Mouse (Mus musculus) embryonic facial prominence, embryonic 14.5 days (tissue): ENCODE results near the gene Pmp22. TPM values are rescaled to one million over a fixed set of nuclear protein-coding genes. Genes with fewer than 3 reads are reported as not detected.

ENCODE experiments used
- ATAC-seq: fragments of 200-750 bp; cut with Nextera tagmentation; 2 replicates; pipeline ENCODE4 v1.8.0; 2017; ENCODE audit warnings: low read depth, moderate number of reproducible peaks, moderate TSS enrichment
- DNase-seq: peaks from one replicate; pipeline ENCODE4 v3.0.0-alpha.2; 2015; ENCODE audit warnings: low spot score
- H3K27ac ChIP-seq: fragments of 300-500 bp; sonication (generic); replicated peaks from 2 replicates; pipeline ENCODE4 v1.5.1; 2014; ENCODE audit warnings: low read depth, mild to moderate bottlenecking, low read length, moderate library complexity
- H3K27me3 ChIP-seq: fragments of 300-500 bp; sonication (generic); replicated peaks from 2 replicates; pipeline ENCODE4 v1.6.1; 2014; ENCODE audit warnings: low read length; ENCODE audit not compliant: control insufficient read depth, insufficient read depth
- H3K36me3 ChIP-seq: fragments of 300-500 bp; sonication (generic); 2 replicates; pipeline ENCODE4 v1.6.1; 2014; ENCODE audit warnings: low read length, mixed read lengths; ENCODE audit not compliant: control insufficient read depth, insufficient read depth
- H3K4me1 ChIP-seq: fragments of 300-500 bp; sonication (generic); 2 replicates; pipeline ENCODE4 v1.6.1; 2014; ENCODE audit warnings: antibody characterized with exemption, low read length; ENCODE audit not compliant: control insufficient read depth, insufficient read depth
- H3K4me2 ChIP-seq: fragments of 300-500 bp; sonication (generic); 2 replicates; pipeline ENCODE4 v1.6.1; 2014; ENCODE audit warnings: low read depth, mild to moderate bottlenecking, low read length, moderate library complexity, mixed read lengths
- H3K4me3 ChIP-seq: fragments of 300-500 bp; sonication (generic); 2 replicates; pipeline ENCODE4 v1.5.1; 2014; ENCODE audit warnings: low read depth, mild to moderate bottlenecking, low read length
- H3K9ac ChIP-seq: fragments of 300-500 bp; sonication (generic); 2 replicates; pipeline ENCODE4 v1.6.1; 2014; ENCODE audit warnings: low read depth, mild to moderate bottlenecking, low read length, moderate library complexity, mixed read lengths
- H3K9me3 ChIP-seq: fragments of 300-500 bp; sonication (generic); 2 replicates; pipeline ENCODE4 v1.6.1; 2016; ENCODE audit warnings: low read length; ENCODE audit not compliant: control insufficient read depth
- WGBS: fragments of 180-500 bp; shearing (Covaris S2); extraction: QIAGEN DNeasy Blood & Tissue Kit; methylation state at CpG from one replicate; pipeline ENCODE4 v1.1.7; 2014; 5-methylcytosine and 5-hydroxymethylcytosine counted together
- polyA plus RNA-seq: library from polyadenylated mRNA; unstranded; fragments of >200 nt; fragmentation: Nextera tagmentation; extraction: Ambion mirVana; gene quantifications from 2 replicates; pipeline ENCODE4 v1.2.1, GENCODE M21; 2014

Pmp22 gene
- polyA plus RNA-seq, 1 experiment from 2014 or later = 297 TPM

DNA sequence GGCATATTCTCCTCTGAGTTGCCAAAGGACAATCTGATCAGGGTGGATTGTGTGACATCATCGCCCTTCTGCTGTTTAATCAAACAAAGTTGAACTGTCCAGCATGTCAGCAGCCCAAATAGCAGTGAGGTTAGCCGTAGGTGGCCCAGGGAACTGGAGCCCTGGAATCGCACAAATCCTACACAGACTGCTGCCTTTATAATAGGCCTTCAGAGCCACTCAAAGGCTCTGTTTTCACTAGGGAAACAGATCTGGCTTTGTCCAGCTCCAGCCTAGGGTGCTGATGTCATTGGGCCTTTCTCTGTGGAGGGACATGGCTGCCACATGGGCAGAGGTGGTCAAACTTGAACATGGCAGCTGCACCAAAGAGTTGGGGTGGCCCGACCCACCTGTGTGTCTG lies 28.3 kb downstream of the Pmp22 start:
- WGBS = 77% methylated on average over 4 of the region's 4 CpGs
- no peak for ATAC-seq

DNA sequence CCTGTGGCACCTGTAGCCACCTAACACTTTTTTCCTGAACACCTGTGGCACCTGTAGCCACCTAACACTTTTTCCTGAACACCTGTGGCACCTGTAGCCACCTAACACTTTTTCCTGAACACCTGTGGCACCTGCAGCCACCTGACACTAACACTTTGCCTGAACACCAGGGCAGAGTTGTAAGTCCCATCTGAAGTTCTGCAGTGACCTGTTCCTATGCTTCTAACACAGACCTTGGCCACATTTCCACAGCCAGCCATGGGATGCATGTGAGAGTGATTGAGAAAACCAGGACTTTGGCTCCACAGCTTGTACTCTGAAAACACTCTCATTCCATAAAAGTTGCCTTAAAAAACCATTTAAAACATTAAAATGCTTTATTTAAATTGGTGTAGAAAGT lies 32.1 kb downstream of the Pmp22 start:
- Histone ChIP-seq H3K9me3 (no peaks in the 10 kb centered on the region), H3K27ac (no peak overlapping the region), H3K4me3 (no peak overlapping the region), H3K4me2 (no peak overlapping the region), H3K27me3 (no peaks in the 10 kb centered on the region), H3K4me1 (no peaks in the 10 kb centered on the region), H3K9ac (no peak overlapping the region), H3K36me3 (peaks cover 42% of the 10 kb centered on the region)
- ATAC-seq (no peak), DNase-seq (no peak)

More for the DNA sequence above, 28.3 kb downstream of the Pmp22 start:
- no peak for DNase-seq
- H3K4me3 ChIP-seq = no peak overlapping the region
- no peaks in the 10 kb centered on the region for H3K27me3 ChIP-seq
- no peak overlapping the region for H3K4me2 ChIP-seq
- H3K9me3 ChIP-seq = no peaks in the 10 kb centered on the region
- peaks cover 80% of the 10 kb centered on the region for H3K36me3 ChIP-seq
- H3K9ac ChIP-seq = no peak overlapping the region
- no peak overlapping the region for H3K27ac ChIP-seq
- H3K4me1 ChIP-seq = no peaks in the 10 kb centered on the region

DNA sequence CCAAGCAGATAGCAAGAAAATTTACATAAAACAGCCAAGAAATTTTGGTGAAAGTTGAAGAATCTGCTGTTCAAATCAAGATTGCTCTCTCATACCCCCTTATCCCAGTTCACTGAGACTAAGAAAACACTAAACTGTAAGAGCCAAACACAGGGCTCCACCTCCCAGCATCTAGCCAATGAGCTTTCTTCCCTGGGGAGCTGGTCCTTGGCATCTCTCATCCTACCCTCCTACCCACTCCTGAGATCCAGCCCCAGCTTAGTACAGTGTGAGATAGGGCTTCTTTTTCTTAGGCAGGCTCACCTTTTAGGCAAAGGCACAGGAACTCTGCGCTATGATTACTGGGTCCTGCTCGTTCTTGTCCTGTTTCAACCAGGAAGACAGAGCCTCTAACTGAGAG lies 34.0 kb downstream of the Pmp22 start:
- Histone ChIP-seq H3K9me3 (no peaks in the 10 kb centered on the region), H3K4me2 (no peak overlapping the region), H3K27me3 (no peaks in the 10 kb centered on the region), H3K4me3 (no peak overlapping the region), H3K36me3 (peaks cover 23% of the 10 kb centered on the region), H3K4me1 (no peaks in the 10 kb centered on the region), H3K9ac (no peak overlapping the region), H3K27ac (no peak overlapping the region)
- DNase-seq (no peak), ATAC-seq (no peak)
- WGBS = 80% methylated on average over 2 of the region's 2 CpGs

DNA sequence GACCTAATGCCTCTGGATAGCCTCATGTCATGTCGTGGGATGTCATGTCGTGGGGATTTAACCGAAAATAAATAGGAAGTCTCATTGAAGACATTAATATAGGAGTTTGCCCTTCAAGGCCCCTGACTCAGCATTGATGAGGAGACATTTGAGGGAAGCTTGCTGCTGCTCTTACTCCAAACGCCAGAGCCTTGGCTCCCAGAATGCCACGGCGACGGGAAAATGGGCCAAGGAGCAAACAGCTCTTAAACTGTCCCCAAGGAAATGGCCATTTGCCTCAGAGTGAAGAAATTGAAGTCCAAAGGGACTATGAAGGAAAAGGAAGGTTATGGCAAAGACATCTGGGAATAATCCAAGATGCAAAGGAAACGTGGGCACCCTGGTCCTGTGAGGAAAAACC lies 34.8 kb downstream of the Pmp22 start:
- Histone ChIP-seq H3K4me3 (no peak overlapping the region), H3K4me2 (no peak overlapping the region), H3K9me3 (no peaks in the 10 kb centered on the region), H3K9ac (no peak overlapping the region), H3K27ac (no peak overlapping the region), H3K4me1 (peaks cover under 1% of the 10 kb centered on the region), H3K36me3 (peaks cover 16% of the 10 kb centered on the region), H3K27me3 (no peaks in the 10 kb centered on the region)
- ATAC-seq (no peak), DNase-seq (no peak)
- 81% methylated on average over 8 of the region's 8 CpGs for WGBS

DNA sequence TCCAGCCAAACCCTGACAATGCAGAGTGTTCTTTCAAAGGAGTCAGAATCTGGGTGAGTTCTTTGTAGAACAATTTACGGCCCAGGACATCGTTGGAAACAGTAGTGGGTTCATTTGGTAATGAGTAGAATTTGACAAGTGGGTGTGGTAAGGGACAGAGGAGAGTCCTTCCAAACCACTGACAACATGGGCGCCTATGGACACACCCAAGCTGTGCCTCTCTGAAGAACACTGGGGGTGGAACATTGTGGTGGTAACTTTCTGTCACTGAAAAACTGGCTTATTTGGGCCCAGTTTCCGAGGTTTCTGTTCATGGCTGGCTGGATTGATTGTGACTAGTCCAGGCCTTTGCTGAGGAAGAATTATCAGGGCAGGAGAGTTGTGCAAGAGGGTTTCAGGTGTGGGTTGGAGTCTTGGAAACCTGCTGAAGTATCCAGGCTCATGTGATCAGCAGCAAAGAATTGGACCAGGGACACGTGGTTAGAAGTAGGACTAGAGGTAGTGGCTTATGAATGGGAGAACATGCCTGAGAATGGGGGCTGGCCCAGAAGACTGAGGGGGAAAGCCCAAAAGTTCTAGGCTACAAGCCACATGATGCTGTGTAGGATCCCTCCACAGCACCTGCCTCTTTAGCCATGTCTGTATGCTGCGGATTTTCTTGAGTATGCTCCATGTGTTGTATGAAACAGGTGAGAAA lies 35.4 kb downstream of the Pmp22 start:
- Histone ChIP-seq H3K27ac (no peak overlapping the region), H3K4me1 (peaks cover 7% of the 10 kb centered on the region), H3K9ac (no peak overlapping the region), H3K36me3 (peaks cover 10% of the 10 kb centered on the region), H3K9me3 (no peaks in the 10 kb centered on the region), H3K4me3 (no peak overlapping the region), H3K4me2 (no peak overlapping the region), H3K27me3 (no peaks in the 10 kb centered on the region)
- 87% methylated on average over 6 of the region's 6 CpGs for WGBS
- ATAC-seq = no peak
- DNase-seq = no peak

DNA sequence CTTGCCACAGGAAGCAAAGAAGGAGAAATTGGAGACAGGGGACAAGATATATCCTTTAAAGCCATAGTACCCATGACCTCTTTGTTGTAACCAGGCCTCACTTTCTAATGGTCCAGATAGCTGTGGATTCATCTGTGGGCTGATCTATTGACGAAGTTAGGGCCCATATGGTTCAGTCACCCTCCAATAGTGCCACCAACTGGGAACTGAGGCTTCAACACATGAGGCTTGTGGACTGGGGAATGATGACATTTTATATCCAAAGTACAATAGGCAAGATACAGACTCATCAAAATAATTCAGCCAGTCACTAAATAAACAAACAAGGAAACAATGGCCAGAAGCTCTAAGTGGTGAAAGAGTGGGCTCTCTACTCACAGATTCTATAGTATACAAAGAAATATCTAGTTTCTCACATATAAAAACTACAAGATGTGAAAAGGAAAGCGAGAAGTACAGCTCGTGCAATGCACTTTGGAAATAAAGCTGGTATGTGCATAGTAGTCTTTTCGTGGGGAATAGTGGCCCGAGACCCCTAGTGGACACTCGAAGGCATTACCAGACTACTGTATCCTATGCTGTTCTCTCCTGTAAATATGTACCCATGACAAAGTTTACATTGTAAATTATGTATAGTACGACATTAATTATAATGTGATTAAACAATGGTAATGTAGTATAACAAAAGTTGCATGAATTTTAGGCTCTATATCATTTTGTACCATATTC lies 36.1 kb downstream of the Pmp22 start:
- WGBS = 42% methylated on average over 7 of the region's 7 CpGs
- no peak overlapping the region for H3K27ac ChIP-seq
- H3K4me3 ChIP-seq = no peak overlapping the region
- H3K36me3 ChIP-seq = 0 out of 2 replicates have a peak, but pooled peaks cover 2% of the 10 kb centered on the region
- no peak for DNase-seq
- H3K27me3 ChIP-seq = no peaks in the 10 kb centered on the region
- no peak overlapping the region for H3K4me2 ChIP-seq
- no peak for ATAC-seq
- H3K9ac ChIP-seq = no peak overlapping the region
- peaks cover 9% of the 10 kb centered on the region for H3K4me1 ChIP-seq
- H3K9me3 ChIP-seq = no peaks in the 10 kb centered on the region

DNA sequence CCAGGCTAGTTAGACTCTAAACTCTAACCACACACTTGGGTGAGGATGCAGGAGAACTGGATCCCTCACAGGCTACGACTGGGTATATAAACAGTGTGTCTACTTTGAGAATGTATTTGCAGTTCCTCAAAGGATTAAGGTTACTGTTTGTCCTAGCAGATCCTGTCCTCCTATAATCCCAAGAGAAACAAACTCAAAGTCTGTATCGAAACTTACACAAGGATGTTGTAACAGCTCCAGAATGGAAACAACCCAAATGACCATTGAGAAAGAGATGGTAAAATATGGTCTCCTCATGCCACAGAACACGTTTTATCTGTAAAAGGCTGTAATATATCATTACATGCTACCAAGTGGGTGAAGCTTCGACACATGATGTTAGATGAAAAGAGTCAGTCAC lies 39.0 kb downstream of the Pmp22 start:
- Histone ChIP-seq H3K27me3 (no peaks in the 10 kb centered on the region), H3K9ac (no peak overlapping the region), H3K4me3 (no peak overlapping the region), H3K4me1 (peaks cover 9% of the 10 kb centered on the region), H3K36me3 (no peaks in the 10 kb centered on the region), H3K27ac (no peak overlapping the region), H3K4me2 (no peak overlapping the region), H3K9me3 (no peaks in the 10 kb centered on the region)
- no peak for ATAC-seq
- no peak for DNase-seq
- 72% methylated on average over 4 of the region's 4 CpGs for WGBS

DNA sequence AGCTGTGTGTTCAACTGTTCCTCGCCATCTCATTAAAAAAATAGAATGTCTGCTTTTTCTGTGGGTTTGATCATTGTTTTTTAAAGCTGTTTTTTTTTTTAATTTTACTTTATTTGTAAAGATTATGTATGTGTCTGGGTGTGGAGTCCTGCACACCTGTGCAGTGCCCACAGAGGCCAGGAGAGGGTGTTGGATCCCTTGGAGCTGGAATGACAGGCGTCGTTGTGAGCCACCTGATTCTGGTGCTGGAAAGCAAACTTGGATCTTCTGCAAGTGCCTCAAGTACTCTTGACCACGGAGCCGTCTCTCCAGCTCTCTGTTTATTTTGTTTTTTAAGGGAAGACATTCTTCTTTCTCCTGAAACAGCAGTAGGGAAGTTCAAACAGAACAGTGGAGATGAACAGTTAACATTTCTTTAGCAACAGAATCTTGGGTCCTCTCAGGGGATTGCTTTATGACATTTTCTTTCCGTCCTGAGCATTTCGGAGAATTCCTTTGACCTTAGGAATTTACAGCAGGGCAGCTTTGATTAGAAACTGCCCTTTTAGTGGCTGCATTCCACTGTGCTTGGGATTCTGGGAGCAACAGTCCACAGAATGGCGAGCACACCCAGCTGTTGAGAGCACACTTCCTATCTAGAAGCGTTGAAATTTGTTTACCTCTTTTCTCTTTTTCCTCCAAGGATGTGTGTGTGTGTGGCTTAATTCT lies 39.9 kb downstream of the Pmp22 start:
- Histone ChIP-seq H3K4me3 (no peak overlapping the region), H3K27me3 (no peaks in the 10 kb centered on the region), H3K9ac (no peak overlapping the region), H3K4me2 (no peak overlapping the region), H3K36me3 (no peaks in the 10 kb centered on the region), H3K27ac (peak overlapping the region; percentile 19; the same call in 1 of the 2 replicates), H3K4me1 (peaks cover 9% of the 10 kb centered on the region), H3K9me3 (no peaks in the 10 kb centered on the region)
- ATAC-seq (no peak), DNase-seq (peak; percentile 32)
- WGBS = 34% methylated on average over 9 of the region's 9 CpGs
